Mouse (Mus musculus): ENCODE results near the gene Vmn2r71. TPM values are rescaled to one million over a fixed set of nuclear protein-coding genes. Genes with fewer than 3 reads are reported as not detected.

Gene Vmn2r71
- not detected in 2 replicates for polyA plus RNA-seq (2012; rRNA removed; ENCODE audit: low replicate concordance)

DNA sequence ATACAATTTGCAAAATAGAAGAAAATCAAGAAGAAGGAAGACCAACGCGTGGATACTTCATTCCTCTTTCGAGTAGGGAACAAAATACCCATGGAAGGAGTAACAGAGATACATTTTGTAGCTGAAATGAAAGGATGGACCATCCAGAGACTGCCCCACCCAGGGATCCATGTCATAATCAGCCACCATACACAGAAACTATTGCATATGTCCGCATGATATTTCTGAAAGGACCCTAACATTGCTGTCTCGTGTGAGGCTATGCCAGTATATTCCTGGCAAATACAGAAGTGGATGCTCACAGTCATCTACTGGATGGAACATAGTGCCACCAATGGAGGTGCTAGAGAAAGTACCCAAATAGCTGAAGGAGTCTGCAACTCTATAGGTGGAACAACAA lies at the start of gene Vmn2r71:
Gene Vmn2r71 (plus strand): TSS at position 301 of the 400 bp plus-strand sequence.

DNA sequence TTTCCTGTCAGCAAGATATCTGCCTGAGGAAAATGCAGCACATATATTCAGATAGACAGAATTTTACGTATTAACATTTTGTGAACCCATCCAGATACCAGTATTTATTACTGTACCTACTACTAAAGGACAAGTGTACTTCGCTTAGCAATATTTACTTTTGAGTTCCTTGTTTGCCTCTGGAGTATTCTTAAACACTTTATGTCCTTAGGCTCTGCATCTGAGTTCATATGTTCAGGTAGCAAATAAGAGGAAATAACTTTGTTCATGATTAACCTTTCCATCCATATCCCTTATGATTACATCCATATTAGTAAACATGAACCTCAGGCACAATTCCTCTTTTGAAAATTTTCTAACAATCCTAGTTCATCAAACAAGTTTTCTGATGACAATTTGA lies 6.2 kb downstream of the Vmn2r71 start, which contains the start of gene Vmn2r70:
Gene Vmn2r70 (minus strand): TSS at position 101 of the 400 bp plus-strand sequence.

Other genes starting within 250 kb of the Vmn2r71 start
- gene Vmn2r69, start 147.2 kb upstream of the Vmn2r71 start, polyA plus RNA-seq (2012; rRNA removed; ENCODE audit: low replicate concordance), result not detected in 2 replicates
- not detected in 2 replicates for gene Vmn2r70, start 6.1 kb downstream of the Vmn2r71 start, polyA plus RNA-seq (2012; rRNA removed; ENCODE audit: low replicate concordance)
- gene Vmn2r72, start 192.0 kb downstream of the Vmn2r71 start, polyA plus RNA-seq (2012; rRNA removed; ENCODE audit: low replicate concordance), result not detected in 2 replicates

All from subcutaneous adipose tissue, adult 2 months (tissue).